Mouse (Mus musculus) left cerebral cortex, postnatal 14 days (tissue): ENCODE measurements around the gene Wwox. TPM values are rescaled to one million over a fixed set of nuclear protein-coding genes. Genes with fewer than 3 reads are reported as not detected.

Experiments used
- DNase-seq, 2 experiments: peaks; one replicate each; pipeline ENCODE4 v3.0.0; 2021 to 2022; ENCODE audit warnings: low spot score in 2 of 2, mixed read lengths in 1 of 2
- intact Hi-C: fragments of 180-260 bp; cut with DNase I; formaldehyde crosslinking; loops from one replicate; pipeline ENCODE4 v1.15.1; 2025
- total RNA-seq, 2 experiments: library from RNA; stranded (reverse); gene quantifications; 2 replicates each; pipeline ENCODE4 v1.2.3; 2021

Wwox gene
- total RNA-seq, 2 experiments from 2014 or later = 11.9 to 12.0 TPM

DNA sequence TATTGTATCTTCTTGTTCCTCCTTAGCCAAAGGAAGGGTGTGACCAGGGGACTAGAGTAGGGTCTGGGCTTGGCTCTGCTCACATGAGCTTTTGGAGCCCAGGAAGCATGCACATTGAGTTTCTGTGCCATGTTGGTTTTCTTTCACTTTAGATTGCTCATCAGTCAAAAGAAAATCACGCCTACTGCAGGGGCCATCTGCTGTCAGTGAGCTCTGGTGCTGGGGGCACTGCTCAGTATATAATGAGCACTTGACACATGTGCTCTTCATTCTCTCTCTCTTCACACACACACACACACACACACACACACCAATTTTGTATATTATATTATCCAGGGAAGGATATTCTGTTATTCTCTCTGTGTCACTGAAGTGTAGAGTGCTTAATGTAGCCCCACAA, 141.2 kb downstream of the Wwox start:
- intact Hi-C loops = no loop called here

GRCm38 (mm10) chr8:114590336-114590867, 150.9 kb downstream of the Wwox start:
- DNase-seq = no peak
- intact Hi-C loops = no loop called here

More for the DNA sequence above, 141.2 kb downstream of the Wwox start:
- no peak for DNase-seq

DNA sequence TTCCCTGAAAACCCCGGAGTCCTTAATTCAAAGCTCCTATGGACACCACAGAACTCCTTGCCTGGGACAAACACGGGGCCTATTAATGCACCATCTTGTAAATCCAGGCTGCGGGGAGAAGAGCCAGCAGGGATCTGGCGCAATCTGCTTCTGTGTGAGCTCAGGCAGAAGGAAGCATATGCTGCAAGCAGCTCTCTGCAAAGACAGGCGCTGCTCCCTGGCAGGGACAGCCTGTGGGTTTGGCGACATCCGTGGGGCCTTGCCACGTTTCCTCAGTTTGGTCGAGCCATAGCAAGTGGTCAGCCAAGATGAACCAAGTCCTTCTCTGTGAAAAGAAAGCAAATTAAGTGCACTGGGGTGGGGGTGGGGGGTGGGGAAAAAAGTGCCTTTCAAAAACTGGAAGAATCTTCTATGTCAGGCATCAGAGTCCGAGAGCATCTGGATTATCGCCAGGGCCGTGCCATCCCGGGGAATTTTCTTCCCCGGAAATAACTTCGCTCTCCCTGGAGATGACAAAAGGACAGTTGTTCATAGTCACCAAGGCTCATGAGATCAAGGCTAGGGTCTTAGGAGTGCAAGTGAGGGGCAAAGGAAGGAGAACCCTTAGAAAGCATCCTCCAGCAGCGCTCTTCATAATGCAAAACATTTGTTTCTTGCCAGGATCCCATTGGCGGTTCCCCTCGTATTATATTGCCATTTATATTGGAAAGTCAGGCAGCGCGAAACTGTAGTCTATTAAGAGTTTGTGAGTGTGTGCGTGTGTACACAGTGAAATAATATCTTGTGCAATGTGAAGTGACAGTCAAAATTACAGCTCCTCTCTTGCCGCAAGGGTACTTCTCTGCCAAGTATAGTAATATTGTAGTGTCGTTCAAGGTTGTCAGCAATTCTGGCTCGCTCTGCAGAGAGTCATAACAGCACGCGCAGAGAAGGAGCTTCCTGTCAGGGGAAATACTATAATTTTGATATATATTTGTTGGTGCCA, 152.1 kb downstream of the Wwox start:
- DNase-seq = peak; percentile 41 to 68
- intact Hi-C loops = no loop called here

DNA sequence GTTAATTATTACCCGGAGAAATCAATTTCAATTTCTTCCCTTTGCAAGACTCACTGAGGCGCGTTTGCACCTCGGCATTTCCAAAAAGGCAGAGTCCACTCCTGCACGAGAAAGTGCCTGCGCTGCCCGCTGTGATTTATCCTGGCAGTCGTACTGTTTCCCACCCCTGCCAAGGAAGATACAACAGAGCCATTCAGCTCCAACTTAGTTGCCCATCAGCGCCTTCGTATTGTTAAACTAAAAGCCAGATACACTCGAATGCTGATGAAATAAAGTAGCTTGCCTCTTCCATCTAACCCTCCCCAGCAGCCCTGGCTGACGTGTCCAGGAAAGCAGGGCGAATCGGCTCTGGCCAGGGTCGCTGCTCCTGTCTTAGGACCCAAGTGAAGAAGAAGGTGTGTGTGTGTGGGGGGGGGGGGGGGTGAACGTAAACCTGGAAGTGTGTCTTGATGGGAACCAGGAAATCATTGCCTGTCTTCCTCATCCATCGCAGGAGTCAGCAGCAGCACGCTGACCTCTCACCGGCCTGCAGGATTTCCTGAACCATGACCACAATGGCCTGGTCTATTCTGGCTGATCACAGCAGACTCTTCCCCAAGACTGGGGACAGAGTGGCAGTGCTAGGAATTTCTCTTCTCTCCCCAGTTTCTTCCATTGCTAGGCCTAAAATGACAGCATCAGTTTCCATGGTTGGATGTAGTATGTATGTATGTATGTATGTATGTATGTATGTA, 154.1 kb downstream of the Wwox start:
- intact Hi-C loops = no loop called here
- no peak for DNase-seq

DNA sequence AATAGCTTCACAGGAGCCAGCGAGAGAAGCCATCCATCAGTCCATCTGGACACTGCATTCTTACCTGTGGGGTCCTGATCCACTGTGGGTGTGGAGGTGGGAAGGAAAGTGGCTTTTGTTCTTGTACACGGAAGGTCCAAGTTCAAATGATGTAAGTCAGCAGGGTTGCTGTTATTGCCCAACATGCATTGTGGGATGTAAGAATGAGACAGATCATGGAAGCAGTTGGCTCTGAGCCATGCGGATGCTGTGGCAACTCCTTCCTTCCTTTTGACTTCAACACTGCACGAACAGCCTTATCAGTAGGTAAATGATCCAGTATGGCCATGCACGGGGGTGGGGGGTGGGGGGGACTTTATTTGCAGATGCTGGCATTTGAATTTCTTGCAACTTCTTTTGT, 155.4 kb downstream of the Wwox start:
- DNase-seq = no peak
- intact Hi-C loops = no loop called here

- DNase-seq = no peak
- intact Hi-C loops = no loop called here
Observed at GRCm38 (mm10) chr8:114599555-114599954, 160.1 kb downstream of the Wwox start.

DNA sequence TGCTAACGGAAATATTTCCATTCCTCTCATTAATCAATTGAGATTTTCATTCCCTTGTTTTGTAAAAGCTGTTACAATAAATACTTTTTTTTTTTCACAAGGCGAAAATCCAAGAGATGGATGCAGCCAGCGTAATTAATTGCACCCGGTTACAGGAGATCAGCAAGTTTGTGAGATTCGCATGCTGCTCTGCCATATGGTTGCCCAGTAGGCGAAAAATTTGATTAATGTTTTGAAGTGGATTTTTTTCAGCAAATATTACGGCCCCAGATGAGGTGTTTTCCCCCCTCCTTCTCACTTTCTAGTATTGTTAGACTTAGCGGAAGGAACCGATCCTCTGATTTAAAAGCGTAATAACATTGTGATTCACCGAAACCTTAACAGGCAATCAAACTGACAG, 160.7 kb downstream of the Wwox start:
- intact Hi-C loops = no loop called here
- no peak for DNase-seq

GRCm38 (mm10) chr8:114603046-114603445, 163.6 kb downstream of the Wwox start:
- intact Hi-C loops = no loop called here
- no peak for DNase-seq

DNA sequence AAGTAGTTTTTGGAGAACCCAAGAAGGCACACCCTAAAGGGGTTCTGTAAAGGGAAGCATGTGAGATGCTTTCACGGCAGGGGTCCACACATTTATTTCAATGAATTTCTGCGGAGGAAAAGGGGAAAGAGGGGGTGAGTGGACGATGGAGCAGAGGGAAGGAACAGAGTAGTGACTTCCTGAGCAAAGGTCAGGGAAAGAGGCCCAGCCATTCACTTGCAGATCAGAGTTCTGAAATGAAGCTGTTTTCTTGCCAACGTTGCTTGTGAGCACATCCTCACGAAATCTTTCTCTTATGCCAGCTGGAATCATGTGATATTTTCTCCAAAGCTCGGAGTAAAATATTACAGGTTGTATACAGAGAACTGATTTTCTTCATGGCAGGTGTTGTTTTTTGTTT, 164.1 kb downstream of the Wwox start:
- DNase-seq = no peak
- intact Hi-C loops = no loop called here

GRCm38 (mm10) chr8:114604315-114604714, 164.9 kb downstream of the Wwox start:
- intact Hi-C loops = no loop called here
- no peak for DNase-seq

GRCm38 (mm10) chr8:114605651-114606050, 166.2 kb downstream of the Wwox start:
- DNase-seq = no peak
- intact Hi-C loops = no loop called here

DNA sequence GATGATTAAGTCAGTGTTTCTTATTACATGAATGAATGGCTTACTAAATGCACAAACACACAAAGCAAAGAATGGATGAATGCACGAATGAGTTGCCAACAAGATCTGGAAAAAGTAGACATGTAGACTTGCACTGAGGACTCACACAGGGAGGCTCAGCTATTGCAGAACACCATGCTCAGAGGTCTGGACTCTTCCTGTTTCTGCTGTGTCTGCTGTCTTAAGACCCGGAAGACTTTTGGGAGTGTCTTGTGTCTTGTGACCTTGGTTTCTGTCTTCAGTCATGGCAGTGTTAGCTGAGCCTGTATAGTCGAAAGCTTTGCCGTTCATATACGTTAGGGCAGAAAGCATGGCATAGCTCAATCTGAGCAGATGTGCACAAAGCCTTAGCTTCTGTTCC, 169.9 kb downstream of the Wwox start:
- intact Hi-C loops = no loop called here
- no peak for DNase-seq

DNA sequence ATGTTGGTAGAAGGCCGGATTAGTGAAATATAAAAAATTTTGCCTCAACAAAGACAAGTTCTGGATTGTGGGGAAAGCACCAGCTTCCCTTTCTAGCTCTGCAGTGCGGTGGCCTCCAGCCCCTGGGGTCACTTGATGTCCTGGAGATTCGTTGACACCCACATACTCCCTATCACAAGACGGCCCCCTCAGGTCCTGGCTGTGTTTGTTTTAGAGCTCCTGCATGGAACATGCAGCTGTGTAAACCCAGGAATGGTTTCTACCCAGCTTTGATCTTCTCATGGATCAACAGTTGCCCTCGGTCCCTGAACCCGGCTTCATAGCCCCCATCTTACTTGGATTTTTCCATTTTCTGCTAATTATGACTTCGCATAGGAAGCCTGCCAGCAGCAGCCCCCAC, 171.6 kb downstream of the Wwox start:
- DNase-seq = no peak
- intact Hi-C loops = no loop called here

GRCm38 (mm10) chr8:114612091-114612490, 172.6 kb downstream of the Wwox start:
- no peak for DNase-seq
- intact Hi-C loops = no loop called here

- no peak for DNase-seq
- intact Hi-C loops = no loop called here
Observed at GRCm38 (mm10) chr8:114615413-114615812, 176.0 kb downstream of the Wwox start.

DNA sequence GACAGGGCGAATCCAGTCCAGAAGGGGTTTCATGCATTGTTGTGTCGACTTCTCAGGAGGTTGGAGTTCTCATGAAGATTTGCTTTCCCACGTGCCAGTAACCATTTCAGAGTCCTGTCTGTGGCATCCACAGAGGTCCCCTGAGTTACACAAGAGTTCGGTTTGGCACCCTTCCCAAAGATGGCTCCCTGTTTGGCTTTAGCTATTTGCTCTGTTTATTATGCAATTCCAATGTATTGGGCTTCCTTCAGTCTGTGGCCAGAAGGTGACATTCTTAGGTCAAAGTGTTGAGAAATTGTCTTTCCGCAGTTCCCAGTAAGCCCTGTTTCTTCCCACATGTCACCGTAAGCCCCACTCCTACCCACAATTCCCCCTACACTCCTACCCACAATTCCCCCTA, 176.5 kb downstream of the Wwox start:
- intact Hi-C loops = no loop called here
- DNase-seq = no peak

DNA sequence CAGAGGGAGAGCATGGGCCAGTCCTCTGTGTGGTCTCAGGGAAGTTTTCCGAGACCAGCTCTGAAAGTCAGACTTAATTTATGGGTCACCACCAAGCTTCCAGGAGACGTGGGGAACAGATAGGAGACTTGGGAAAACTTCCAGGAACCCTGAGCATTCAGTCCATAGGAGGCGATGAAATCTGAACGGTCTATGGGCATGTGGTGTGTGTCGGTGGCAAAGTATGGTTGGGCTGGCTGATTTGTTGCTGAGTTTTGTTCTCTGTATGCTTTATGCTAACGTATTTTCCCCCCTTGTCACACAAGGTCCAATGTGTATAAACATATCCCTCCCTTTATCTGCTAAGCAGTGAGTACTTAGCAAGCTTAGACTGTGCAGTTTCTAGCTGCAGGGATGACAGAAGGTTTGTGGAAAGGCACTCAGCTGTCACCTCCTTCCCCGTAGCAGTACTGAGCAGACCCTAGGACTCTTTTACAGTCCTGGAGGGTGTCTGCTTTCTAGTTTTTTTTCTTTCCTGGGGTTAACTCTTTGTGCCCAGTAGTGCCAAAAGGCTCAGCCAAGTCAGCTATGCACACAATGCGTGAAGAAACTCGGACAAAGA, 179.6 kb downstream of the Wwox start:
- DNase-seq = no peak
- intact Hi-C loops = no loop called here

DNA sequence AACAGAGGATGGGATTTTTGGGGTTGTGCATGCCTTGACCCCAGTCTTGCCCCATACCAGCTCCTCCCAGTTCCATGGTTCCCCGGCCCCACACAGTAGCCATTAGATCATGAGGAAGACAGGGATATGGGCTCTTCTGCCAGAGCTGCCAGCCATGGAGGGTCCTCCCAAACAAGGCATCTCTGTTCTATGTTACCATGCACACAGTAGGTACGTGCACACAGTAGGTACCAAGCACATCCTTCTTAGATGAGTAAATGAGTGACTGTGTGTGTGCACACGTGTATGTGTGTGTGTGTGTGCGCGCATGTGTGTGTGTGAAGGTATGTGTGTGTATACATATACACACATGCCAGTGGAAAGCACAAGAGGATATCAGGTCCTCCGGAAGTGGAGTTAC, 185.9 kb downstream of the Wwox start:
- intact Hi-C loops = no loop called here
- DNase-seq = no peak

GRCm38 (mm10) chr8:114626897-114627296, 187.4 kb downstream of the Wwox start:
- intact Hi-C loops = no loop called here
- no peak for DNase-seq

GRCm38 (mm10) chr8:114629719-114630118, 190.3 kb downstream of the Wwox start:
- intact Hi-C loops = no loop called here
- no peak for DNase-seq
